Comparison of ENCODE assay signal across 25 mouse cellular contexts in genomic region chr2:35153179-35153578, GRCm38 (mm10). TPM values are rescaled to one million over a fixed set of nuclear protein-coding genes. Genes with fewer than 3 reads are reported as not detected.
DNase-seq lines count a peak whose midpoint lies in the region; ATAC-seq and TF ChIP-seq lines count a peak whose summit lies in the region.
"Had no signal": no experiment of that assay in that cellular context is flagged by ENCODE, and none has a peak within 500 bp of the region (broad histone marks: within the 10 kb centered on the region; RNA-seq: fewer than 3 reads in every experiment).

No protein-coding gene starts in this region.

- WGBS in heart, embryonic 11.5 days (ENCODE audit: insufficient replicate concordance), result 88% methylated on average over 6 of the region's 6 CpGs
- WGBS in lung, postnatal 0 days, result 92% methylated on average over 6 of the region's 6 CpGs

- DNase-seq in heart, adult 11 months, result peak; percentile 79
- peak; percentile 40 for DNase-seq in lung, postnatal 36 days
- no peak for DNase-seq in lung, postnatal 0 days (ENCODE audit: low spot score)
- no peak for DNase-seq in thymus, postnatal 25 days
- no peak for DNase-seq in right cerebral cortex, postnatal 36 days (ENCODE audit: low spot score in 2 of 2)
- DNase-seq: adrenal gland, postnatal 14 days; cerebellum, adult 8-10 months; cerebellum, postnatal 36 days; kidney, adult 18-20 months; kidney, postnatal 4 days; layer of hippocampus, adult 9-11 months; left cerebral cortex, postnatal 4 days; lung, adult 2 months; right cerebral cortex, postnatal 4 days; thymus, postnatal 36 days had no signal

- H3K4me1 ChIP-seq in heart, embryonic 11.5 days (ENCODE audit: control insufficient read depth, insufficient read depth, low read length), result no peaks in the 10 kb centered on the region; the same call in 1 of the 2 replicates
- H3K4me1 ChIP-seq in lung, postnatal 0 days (ENCODE audit: insufficient read depth, low read depth, low read length), result no peaks in the 10 kb centered on the region
- H3K4me1 ChIP-seq: forebrain, embryonic 13.5 days; limb, embryonic 15.5 days; midbrain, embryonic 10.5 days; stomach, embryonic 15.5 days had no signal

- H3K4me3 ChIP-seq in heart, embryonic 11.5 days (ENCODE audit: low read depth, low read length), result no peak overlapping the region
- H3K4me3 ChIP-seq in lung, postnatal 0 days (ENCODE audit: low read depth, low read length), result no peak overlapping the region
- H3K4me3 ChIP-seq: forebrain, embryonic 13.5 days; left cerebral cortex, adult 2 months; limb, embryonic 15.5 days; midbrain, embryonic 10.5 days; stomach, embryonic 15.5 days had no signal

- no peak overlapping the region for H3K27ac ChIP-seq in heart, embryonic 11.5 days (ENCODE audit: low read depth, low read length)
- no peak overlapping the region for H3K27ac ChIP-seq in lung, postnatal 0 days (ENCODE audit: low read length)
- H3K27ac ChIP-seq: forebrain, embryonic 13.5 days; hindbrain, postnatal 0 days; left cerebral cortex, adult 2 months; limb, embryonic 15.5 days; midbrain, embryonic 10.5 days; stomach, embryonic 15.5 days had no signal

- no peaks in the 10 kb centered on the region for H3K27me3 ChIP-seq in heart, embryonic 11.5 days (ENCODE audit: control insufficient read depth, insufficient read depth, low read length)
- no peaks in the 10 kb centered on the region for H3K27me3 ChIP-seq in lung, postnatal 0 days (replicated peaks; ENCODE audit: insufficient read depth, low read length)
- H3K27me3 ChIP-seq: forebrain, embryonic 13.5 days; limb, embryonic 15.5 days; stomach, embryonic 15.5 days had no signal

- no peak for TF ChIP-seq CTCF in lung, postnatal 0 days (IDR thresholded peaks at IDR 0.05)

- ATAC-seq in heart, embryonic 11.5 days (replicated peaks; ENCODE audit: insufficient number of reproducible peaks, low FRiP score, low TSS enrichment), result no peak
- ATAC-seq in lung, postnatal 0 days, result no peak
- ATAC-seq in megakaryocyte, adult 5-6 weeks (ENCODE audit: poor library complexity, severe bottlenecking), result peak; percentile 96
- ATAC-seq: forebrain, embryonic 13.5 days; hindbrain, postnatal 0 days had no signal

- peaks cover 25% of the 10 kb centered on the region for H3K36me3 ChIP-seq in heart, embryonic 11.5 days (ENCODE audit: control insufficient read depth, insufficient read depth, low read length)
- H3K36me3 ChIP-seq in lung, postnatal 0 days (ENCODE audit: insufficient read depth, low read length), result peaks cover 48% of the 10 kb centered on the region

- H3K9me3 ChIP-seq in heart, embryonic 11.5 days (replicated peaks; ENCODE audit: control insufficient read depth, low read length), result no peaks in the 10 kb centered on the region
- no peaks in the 10 kb centered on the region for H3K9me3 ChIP-seq in lung, postnatal 0 days (ENCODE audit: low read length)
- H3K9me3 ChIP-seq: forebrain, embryonic 13.5 days; limb, embryonic 15.5 days; midbrain, embryonic 10.5 days; stomach, embryonic 15.5 days had no signal

- TF ChIP-seq EP300 in lung, postnatal 0 days (IDR thresholded peaks at IDR 0.05), result no peak

- H3K4me2 ChIP-seq in heart, embryonic 11.5 days, result no peak overlapping the region
- no peak overlapping the region for H3K4me2 ChIP-seq in lung, postnatal 0 days (replicated peaks; ENCODE audit: low read depth, low read length)
- H3K4me2 ChIP-seq: forebrain, embryonic 13.5 days; limb, embryonic 15.5 days; stomach, embryonic 15.5 days had no signal

- H3K9ac ChIP-seq in heart, embryonic 11.5 days (ENCODE audit: low read depth, low read length), result no peak overlapping the region
- H3K9ac ChIP-seq in lung, postnatal 0 days (replicated peaks; ENCODE audit: low read depth), result no peak overlapping the region
- H3K9ac ChIP-seq: forebrain, embryonic 13.5 days; limb, embryonic 15.5 days; stomach, embryonic 15.5 days had no signal

RNA-seq across cellular contexts. Expression of gene Cntrl, which starts 43.9 kb away (rescaled TPM):
- polyA plus RNA-seq in heart, embryonic 11.5 days (2014; fragmentation: Nextera tagmentation; extraction: Ambion mirVana), result 18.9 and 23.0 TPM in 2 replicates
- polyA plus RNA-seq in lung, postnatal 0 days (2015; fragmentation: Nextera tagmentation; extraction: Ambion mirVana), result 20.1 and 21.3 TPM in 2 replicates
- 101 and 115 TPM in 2 replicates for total RNA-seq in megakaryocyte, adult 5-6 weeks (2015)
- 131 and 137 TPM in 2 replicates for total RNA-seq in megakaryocyte, adult 5-6 weeks (2017)

RNA-seq across cellular contexts. Expression of gene Rab14, which starts 47.7 kb away (rescaled TPM):
- polyA plus RNA-seq in heart, embryonic 11.5 days (2014; fragmentation: Nextera tagmentation; extraction: Ambion mirVana), result 212 and 239 TPM in 2 replicates
- 434 and 473 TPM in 2 replicates for polyA plus RNA-seq in lung, postnatal 0 days (2015; fragmentation: Nextera tagmentation; extraction: Ambion mirVana)
- 153 and 167 TPM in 2 replicates for total RNA-seq in megakaryocyte, adult 5-6 weeks (2015)
- total RNA-seq in megakaryocyte, adult 5-6 weeks (2017), result 134 and 137 TPM in 2 replicates

RNA-seq across cellular contexts. Expression of gene AI182371, which starts 51.8 kb away (rescaled TPM):
- polyA plus RNA-seq in heart, embryonic 11.5 days (2014; fragmentation: Nextera tagmentation; extraction: Ambion mirVana), result 0.34 and 0.99 TPM in 2 replicates
- polyA plus RNA-seq in lung, postnatal 0 days (2015; fragmentation: Nextera tagmentation; extraction: Ambion mirVana), result 1.4 and 3.0 TPM in 2 replicates
- 1.3 and 1.4 TPM in 2 replicates for total RNA-seq in megakaryocyte, adult 5-6 weeks (2015)
- 1.4 and 1.7 TPM in 2 replicates for total RNA-seq in megakaryocyte, adult 5-6 weeks (2017)
- total RNA-seq: gastrocnemius, adult 18-20 months; hindbrain, postnatal 0 days had no signal
- polyA plus RNA-seq: hindbrain, embryonic 11.5 days had no signal

Comparison
In these comparisons a context has a peak if more than half of its experiments do, and no peak if none do; other contexts are left out.
1. DNase-seq: peak in heart, adult 11 months (single experiment) and lung, postnatal 36 days (single experiment); none in lung, postnatal 0 days (single experiment), thymus, postnatal 25 days (single experiment) and right cerebral cortex, postnatal 36 days (0 of 2).